ENCODE assay signal across 18 mouse cellular contexts in genomic region chr13:47748906-47749305, GRCm38 (mm10).
"Had no signal": no experiment of that assay in that cellular context is flagged by ENCODE, and none has a peak within 500 bp of the region (broad histone marks: within the 10 kb centered on the region; RNA-seq: fewer than 3 reads in every experiment).

No protein-coding gene starts in this region.

- DNase-seq: liver, postnatal 0 days; lung, adult 2 months; lung, postnatal 14 days; lung, postnatal 36 days; right cerebral cortex, postnatal 14 days; thymus, adult 2 months; thymus, postnatal 25 days; thymus, postnatal 4 days had no signal

- H3K9me3 ChIP-seq: liver, embryonic 15.5 days; lung, embryonic 15.5 days; midbrain, embryonic 13.5 days; neural tube, embryonic 12.5 days; stomach, embryonic 15.5 days had no signal

- H3K4me1 ChIP-seq: liver, embryonic 15.5 days; lung, embryonic 15.5 days; megakaryocyte, embryonic 14.5 days; stomach, embryonic 15.5 days had no signal

- H3K4me2 ChIP-seq: liver, embryonic 15.5 days; lung, embryonic 15.5 days; midbrain, embryonic 11.5 days; midbrain, embryonic 13.5 days; neural tube, embryonic 12.5 days; stomach, embryonic 15.5 days had no signal

- H3K36me3 ChIP-seq: liver, embryonic 15.5 days; lung, embryonic 15.5 days; midbrain, embryonic 13.5 days; neural tube, embryonic 12.5 days; stomach, embryonic 15.5 days had no signal

- H3K27ac ChIP-seq: liver, embryonic 15.5 days; lung, embryonic 15.5 days; macrophage; midbrain, embryonic 13.5 days; neural tube, embryonic 12.5 days; stomach, embryonic 15.5 days; stomach, postnatal 0 days had no signal

- H3K9ac ChIP-seq: liver, embryonic 15.5 days; liver, postnatal 0 days; lung, embryonic 15.5 days; midbrain, embryonic 13.5 days; neural tube, embryonic 12.5 days; stomach, embryonic 15.5 days had no signal

- ATAC-seq: liver, postnatal 0 days; lung, postnatal 0 days; midbrain, embryonic 13.5 days had no signal

- H3K4me3 ChIP-seq: liver, embryonic 15.5 days; lung, embryonic 15.5 days; megakaryocyte, embryonic 14.5 days; midbrain, embryonic 13.5 days; neural tube, embryonic 12.5 days; stomach, embryonic 15.5 days had no signal

- H3K27me3 ChIP-seq: liver, embryonic 15.5 days; lung, embryonic 15.5 days; megakaryocyte, embryonic 14.5 days; midbrain, embryonic 13.5 days; neural tube, embryonic 12.5 days; stomach, embryonic 15.5 days had no signal
